16 mouse cellular contexts compared by ENCODE assay signal in genomic region chr2:64394199-64394598, GRCm38 (mm10).
DNase-seq lines count a peak whose midpoint lies in the region; ATAC-seq lines count a peak whose summit lies in the region.
"Had no signal": no experiment of that assay in that cellular context is flagged by ENCODE, and none has a peak within 500 bp of the region (broad histone marks: within the 10 kb centered on the region; RNA-seq: fewer than 3 reads in every experiment).

No protein-coding gene starts in this region.

- no peak overlapping the region for H3K4me3 ChIP-seq in hindbrain, embryonic 15.5 days
- H3K4me3 ChIP-seq: heart, embryonic 13.5 days; limb, embryonic 12.5 days had no signal

- no peak overlapping the region for H3K4me2 ChIP-seq in hindbrain, embryonic 15.5 days
- H3K4me2 ChIP-seq: heart, embryonic 13.5 days; limb, embryonic 12.5 days had no signal

- H3K27ac ChIP-seq in hindbrain, embryonic 15.5 days (replicated peaks) = peak overlapping the region; percentile 58
- H3K27ac ChIP-seq: heart, embryonic 13.5 days; limb, embryonic 12.5 days; liver, embryonic 14.5 days had no signal

- H3K9ac ChIP-seq in hindbrain, embryonic 15.5 days = no peak overlapping the region
- H3K9ac ChIP-seq: heart, embryonic 13.5 days; limb, embryonic 12.5 days; liver, embryonic 14.5 days had no signal

- H3K27me3 ChIP-seq in hindbrain, embryonic 15.5 days = no peaks in the 10 kb centered on the region
- H3K27me3 ChIP-seq: heart, embryonic 13.5 days; limb, embryonic 12.5 days had no signal

- H3K36me3 ChIP-seq in hindbrain, embryonic 15.5 days = no peaks in the 10 kb centered on the region
- H3K36me3 ChIP-seq: heart, embryonic 13.5 days; limb, embryonic 12.5 days had no signal

- intact Hi-C loops in left cerebral cortex, postnatal 14 days (cut with DNase I) = no loop called here
- intact Hi-C loops in heart, postnatal 10 days (cut with DNase I) = no loop called here

- no peaks in the 10 kb centered on the region for H3K9me3 ChIP-seq in hindbrain, embryonic 15.5 days
- H3K9me3 ChIP-seq: heart, embryonic 13.5 days; limb, embryonic 12.5 days had no signal

- peak; percentile 10; the same call in 1 of the 2 replicates for ATAC-seq in hindbrain, embryonic 15.5 days (ENCODE audit: low FRiP score, low read depth)

- DNase-seq in embryo, embryonic 10 days (ENCODE audit: low spot score) = peak; percentile 10
- DNase-seq in embryo, embryonic 11 days = no peak
- DNase-seq in retina, embryonic 14.5 days (ENCODE audit: low spot score) = peak; percentile 31
- DNase-seq in retina, postnatal 1 day = no peak
- no peak for DNase-seq in left cerebral cortex, postnatal 14 days (ENCODE audit: low spot score in 2 of 2)
- DNase-seq in heart, postnatal 10 days = no peak
- DNase-seq in left cerebral cortex, adult 8-10 months (ENCODE audit: low spot score in 2 of 2) = no peak
- DNase-seq: adrenal gland, postnatal 10 days; kidney, adult 8-10 months; kidney, postnatal 4 days; lung, postnatal 10 days; thymus, postnatal 25 days had no signal

- peaks cover 13% of the 10 kb centered on the region for H3K4me1 ChIP-seq in hindbrain, embryonic 15.5 days (replicated peaks)
- H3K4me1 ChIP-seq: heart, embryonic 13.5 days; limb, embryonic 12.5 days had no signal

- 21% methylated on average over 8 of the region's 8 CpGs for WGBS in hindbrain, embryonic 15.5 days

Comparison
In these comparisons a context has a peak if more than half of its experiments do, and no peak if none do; other contexts are left out.
1. DNase-seq: peak in embryo, embryonic 10 days (single experiment) and retina, embryonic 14.5 days (single experiment); none in embryo, embryonic 11 days (single experiment), retina, postnatal 1 day (single experiment), left cerebral cortex, postnatal 14 days (0 of 2), heart, postnatal 10 days (0 of 2) and left cerebral cortex, adult 8-10 months (0 of 2).